Mouse (Mus musculus) forebrain, embryonic 16.5 days (tissue): ENCODE results near the gene Ccl12. TPM values are rescaled to one million over a fixed set of nuclear protein-coding genes. Genes with fewer than 3 reads are reported as not detected.

Source experiments
- ATAC-seq: fragments of 200-750 bp; cut with Nextera tagmentation; 2 replicates; pipeline ENCODE4 v1.8.0; 2017; ENCODE audit warnings: mild to moderate bottlenecking, moderate library complexity
- H3K27ac ChIP-seq: fragments of 300-500 bp; sonication (generic); 2 replicates; pipeline ENCODE4 v1.5.1; 2014; ENCODE audit warnings: low read length, control low read depth
- H3K27me3 ChIP-seq: fragments of 300-500 bp; sonication (generic); replicated peaks from 2 replicates; pipeline ENCODE4 v1.6.1; 2014; ENCODE audit warnings: low read length; ENCODE audit not compliant: control insufficient read depth, insufficient read depth
- H3K36me3 ChIP-seq: fragments of 300-500 bp; sonication (generic); 2 replicates; pipeline ENCODE4 v1.6.1; 2014; ENCODE audit not compliant: control insufficient read depth, insufficient read depth
- H3K4me1 ChIP-seq: fragments of 300-500 bp; sonication (generic); replicated peaks from 2 replicates; pipeline ENCODE4 v1.6.1; 2014; ENCODE audit warnings: low read length; ENCODE audit not compliant: control insufficient read depth, insufficient read depth
- H3K4me2 ChIP-seq: fragments of 300-500 bp; sonication (generic); 2 replicates; pipeline ENCODE4 v1.6.1; 2014; ENCODE audit warnings: mild to moderate bottlenecking, low read length, control low read depth
- H3K4me3 ChIP-seq: fragments of 300-500 bp; sonication (generic); replicated peaks from 2 replicates; pipeline ENCODE4 v1.5.1; 2014; ENCODE audit warnings: mild to moderate bottlenecking, low read length, control low read depth
- H3K9ac ChIP-seq: fragments of 300-500 bp; sonication (generic); replicated peaks from 2 replicates; pipeline ENCODE4 v1.6.1; 2014; ENCODE audit warnings: low read depth, low read length, control low read depth
- H3K9me3 ChIP-seq: fragments of 300-500 bp; sonication (generic); 2 replicates; pipeline ENCODE4 v1.6.1; 2016; ENCODE audit warnings: low read length; ENCODE audit not compliant: control insufficient read depth
- WGBS: fragments of 180-500 bp; shearing (Covaris S2); extraction: QIAGEN DNeasy Blood & Tissue Kit; methylation state at CpG from one replicate; pipeline ENCODE4 v1.1.7; 2014; 5-methylcytosine and 5-hydroxymethylcytosine counted together
- polyA plus RNA-seq: library from polyadenylated mRNA; unstranded; fragments of >200 nt; fragmentation: Nextera tagmentation; extraction: Ambion mirVana; gene quantifications from 2 replicates; pipeline ENCODE4 v1.2.1, GENCODE M21; 2015

Ccl12 gene
- polyA plus RNA-seq, 1 experiment from 2014 or later = not detected

- Histone ChIP-seq H3K4me2 (no peak overlapping the region), H3K4me3 (no peak overlapping the region), H3K27me3 (no peaks in the 10 kb centered on the region), H3K27ac (no peak overlapping the region), H3K9me3 (no peaks in the 10 kb centered on the region), H3K36me3 (no peaks in the 10 kb centered on the region), H3K4me1 (no peaks in the 10 kb centered on the region), H3K9ac (no peak overlapping the region)
- WGBS = 86% methylated on average over 3 of the region's 3 CpGs
- no peak for ATAC-seq
Observed at GRCm38 (mm10) chr11:82116041-82116440, 14.4 kb downstream of the Ccl12 start.

- Histone ChIP-seq H3K36me3 (no peaks in the 10 kb centered on the region), H3K9ac (no peak overlapping the region), H3K4me1 (no peaks in the 10 kb centered on the region), H3K27me3 (no peaks in the 10 kb centered on the region), H3K9me3 (no peaks in the 10 kb centered on the region), H3K4me3 (no peak overlapping the region), H3K27ac (no peak overlapping the region), H3K4me2 (no peak overlapping the region)
- 67% methylated on average over 1 of the region's 1 CpGs for WGBS
- ATAC-seq = no peak
Observed at GRCm38 (mm10) chr11:82132977-82133376, 31.3 kb downstream of the Ccl12 start.

GRCm38 (mm10) chr11:82136196-82136595 lies 34.6 kb downstream of the Ccl12 start:
- H3K9ac ChIP-seq = no peak overlapping the region
- no peaks in the 10 kb centered on the region for H3K9me3 ChIP-seq
- no peak for ATAC-seq
- H3K4me3 ChIP-seq = no peak overlapping the region
- H3K27me3 ChIP-seq = no peaks in the 10 kb centered on the region
- H3K36me3 ChIP-seq = no peaks in the 10 kb centered on the region
- no peaks in the 10 kb centered on the region for H3K4me1 ChIP-seq
- H3K27ac ChIP-seq = no peak overlapping the region
- no peak overlapping the region for H3K4me2 ChIP-seq
- 90% methylated on average over 2 of the region's 2 CpGs for WGBS

GRCm38 (mm10) chr11:82139492-82140094 lies 37.9 kb downstream of the Ccl12 start:
- 78% methylated on average over 7 of the region's 7 CpGs for WGBS
- Histone ChIP-seq H3K27ac (no peak overlapping the region), H3K9me3 (no peaks in the 10 kb centered on the region), H3K4me2 (no peak overlapping the region), H3K36me3 (no peaks in the 10 kb centered on the region), H3K9ac (no peak overlapping the region), H3K27me3 (no peaks in the 10 kb centered on the region), H3K4me3 (no peak overlapping the region), H3K4me1 (no peaks in the 10 kb centered on the region)
- ATAC-seq = no peak

Other genes with a start within 250 kb of the Ccl12 start
- 0.27 and 0.68 TPM in 2 replicates for gene 5530401A14Rik, start 241.2 kb upstream of the Ccl12 start, polyA plus RNA-seq
- 4.9 and 8.7 TPM in 2 replicates for gene Asic2, start 133.4 kb upstream of the Ccl12 start, polyA plus RNA-seq
- 0.42 and 0.47 TPM in 2 replicates for gene Ccl2, start 66.3 kb upstream of the Ccl12 start, polyA plus RNA-seq
- gene Gm17268, start 63.3 kb upstream of the Ccl12 start, polyA plus RNA-seq = not detected in 2 replicates
- gene Ccl7, start 56.1 kb upstream of the Ccl12 start, polyA plus RNA-seq = 0.37 and 0.42 TPM in 2 replicates
- not detected in 2 replicates for gene Ccl11, start 44.0 kb upstream of the Ccl12 start, polyA plus RNA-seq
- not detected in 2 replicates for gene Ccl8, start 13.3 kb downstream of the Ccl12 start, polyA plus RNA-seq
- gene Ccl1, start 203.8 kb downstream of the Ccl12 start, polyA plus RNA-seq = 0.47 TPM in 1 of 2 replicates, not detected in the other